Mouse (Mus musculus) A20 (cell line): ENCODE data around the gene Bbs2.
A peak's percentile ranks its signal among the peaks of the same experiment; 100 is the strongest.
"Not testable (repeated sequence)": the region's sequence is repeated elsewhere in the genome, so short reads cannot be mapped to it uniquely, and the experiment has no call there.

Experiments used
- DNase-seq: peaks from one replicate; pipeline ENCODE4 v3.0.0-alpha.2; 2011; ENCODE audit warnings: low read depth, low spot score

Gene Bbs2

GRCm38 (mm10) chr8:94098081-94098974 lies at the start of gene Bbs2:
Gene Bbs2, minus strand, starts transcription at chr8:94098928.
- peak; percentile 99 for DNase-seq

- no peak for DNase-seq
These were observed 49.5 kb upstream of the Bbs2 start for GRCm38 (mm10) chr8:94148236-94148635.

GRCm38 (mm10) chr8:94140266-94140795 lies 41.6 kb upstream of the Bbs2 start:
- no peak for DNase-seq

GRCm38 (mm10) chr8:94136933-94137332 lies 38.2 kb upstream of the Bbs2 start, which contains the start of gene Mt4:
Gene Mt4, plus strand, starts transcription at chr8:94137197.
- DNase-seq = no peak

GRCm38 (mm10) chr8:94136192-94136591 lies 37.5 kb upstream of the Bbs2 start:
- no peak for DNase-seq

- no peak for DNase-seq
These were observed 36.8 kb upstream of the Bbs2 start for GRCm38 (mm10) chr8:94135556-94135955.

GRCm38 (mm10) chr8:94134601-94135000 lies 35.9 kb upstream of the Bbs2 start:
- DNase-seq = not testable (repeated sequence)

- no peak for DNase-seq
These were observed 33.4 kb upstream of the Bbs2 start for GRCm38 (mm10) chr8:94132096-94132495.

- DNase-seq = no peak
These were observed 31.4 kb upstream of the Bbs2 start for GRCm38 (mm10) chr8:94130126-94130525.

GRCm38 (mm10) chr8:94129133-94129789 lies 30.5 kb upstream of the Bbs2 start:
- no peak for DNase-seq

GRCm38 (mm10) chr8:94127711-94128110 lies 29.0 kb upstream of the Bbs2 start:
- no peak for DNase-seq

GRCm38 (mm10) chr8:94122711-94123468 lies 24.2 kb upstream of the Bbs2 start:
- peak; percentile 41 for DNase-seq

GRCm38 (mm10) chr8:94121625-94122024 lies 22.9 kb upstream of the Bbs2 start:
- no peak for DNase-seq

- DNase-seq = peak; percentile 7
These were observed 20.2 kb upstream of the Bbs2 start for GRCm38 (mm10) chr8:94118776-94119430.

GRCm38 (mm10) chr8:94113972-94114371 lies 15.2 kb upstream of the Bbs2 start:
- no peak for DNase-seq

GRCm38 (mm10) chr8:94113435-94113834 lies 14.7 kb upstream of the Bbs2 start:
- no peak for DNase-seq

- DNase-seq = no peak
These were observed 11.9 kb upstream of the Bbs2 start for GRCm38 (mm10) chr8:94110526-94111177.

GRCm38 (mm10) chr8:94109835-94110234 lies 11.1 kb upstream of the Bbs2 start:
- DNase-seq = no peak

GRCm38 (mm10) chr8:94109396-94109795 lies 10.7 kb upstream of the Bbs2 start:
- no peak for DNase-seq

GRCm38 (mm10) chr8:94107871-94108270 lies 9.1 kb upstream of the Bbs2 start:
- no peak for DNase-seq

- no peak for DNase-seq
These were observed 5.4 kb upstream of the Bbs2 start for GRCm38 (mm10) chr8:94104146-94104545.
